Mouse (Mus musculus) CH12.LX (cell line): ENCODE results near the gene Suv39h1.

ENCODE experiments used
- CHD2 ChIP-seq: IDR thresholded peaks from 2 replicates; pipeline ENCODE4 v1.6.1; 2011; ENCODE audit warnings: low read length, improper control_type of control experiment
- HCFC1 ChIP-seq: IDR thresholded peaks from 2 replicates; pipeline ENCODE4 v1.6.1; 2012; ENCODE audit warnings: low read depth, mild to moderate bottlenecking, inconsistent platforms, low read length, improper control_type of control experiment
- RCOR1 ChIP-seq: conservative IDR thresholded peaks from 2 replicates; pipeline ENCODE4 v1.6.1; 2012; ENCODE audit warnings: low read depth, mild to moderate bottlenecking, inconsistent platforms, low read length, improper control_type of control experiment
- SIN3A ChIP-seq: IDR thresholded peaks from 2 replicates; pipeline ENCODE4 v1.6.1; 2012; ENCODE audit warnings: low read length, improper control_type of control experiment, inconsistent platforms

GRCm38 (mm10) chrX:8115275-8115674 lies 40.7 kb upstream of the Suv39h1 start:
- no peak for TF ChIP-seq SIN3A
- TF ChIP-seq HCFC1, result no peak
- TF ChIP-seq CHD2, result no peak
- no peak for TF ChIP-seq RCOR1
